Mouse (Mus musculus): Measurements from ENCODE around the gene Os9. TPM values are rescaled to one million over a fixed set of nuclear protein-coding genes. Genes with fewer than 3 reads are reported as not detected.

Os9 gene
- total and polyA plus RNA-seq, 2 experiments from 2014 or later = 119 to 128 TPM

DNA sequence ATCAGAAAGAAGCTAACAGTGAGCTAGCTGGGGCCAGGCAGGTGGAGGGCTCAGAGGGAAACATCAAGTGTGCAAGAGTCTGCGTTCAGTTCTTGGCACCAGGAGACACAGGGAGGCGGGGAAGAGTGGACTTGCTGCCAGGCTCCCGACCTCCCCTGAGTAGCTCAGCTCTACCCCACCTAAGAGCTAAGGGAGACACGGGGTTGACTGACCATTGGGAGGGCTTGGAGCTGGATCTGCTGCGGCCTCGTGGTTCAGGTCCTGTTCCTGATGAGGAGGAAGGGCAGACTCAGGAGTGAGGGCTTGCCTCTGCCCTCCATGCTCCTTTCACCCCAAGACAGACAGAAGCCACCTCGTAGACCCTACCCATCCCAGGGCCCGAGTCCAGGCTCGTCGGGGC lies 21.7 kb downstream of the Os9 start:
- Histone ChIP-seq H3K4me2 (ENCODE audit: low read depth, low read length) (no peak overlapping the region), H3K27ac (no peak overlapping the region), H3K4me1 (ENCODE audit: insufficient read depth, low read length) (peaks cover 6% of the 10 kb centered on the region; the same call in 1 of the 2 replicates), H3K36me3 (ENCODE audit: insufficient read depth, low read length) (peaks cover 31% of the 10 kb centered on the region), H3K9me3 (ENCODE audit: low read length) (no peaks in the 10 kb centered on the region), H3K27me3 (ENCODE audit: insufficient read depth, low read length) (no peaks in the 10 kb centered on the region), H3K9ac (replicated peaks; ENCODE audit: low read length) (no peak overlapping the region), H3K4me3 (ENCODE audit: low read length) (no peak overlapping the region)
- TF ChIP-seq CTCF (IDR thresholded peaks at IDR 0.05; ENCODE audit: low read depth) = no peak
- ATAC-seq (no peak), DNase-seq (ENCODE audit: low spot score) (no peak)
- WGBS = 83% methylated on average over 10 of the region's 10 CpGs

DNA sequence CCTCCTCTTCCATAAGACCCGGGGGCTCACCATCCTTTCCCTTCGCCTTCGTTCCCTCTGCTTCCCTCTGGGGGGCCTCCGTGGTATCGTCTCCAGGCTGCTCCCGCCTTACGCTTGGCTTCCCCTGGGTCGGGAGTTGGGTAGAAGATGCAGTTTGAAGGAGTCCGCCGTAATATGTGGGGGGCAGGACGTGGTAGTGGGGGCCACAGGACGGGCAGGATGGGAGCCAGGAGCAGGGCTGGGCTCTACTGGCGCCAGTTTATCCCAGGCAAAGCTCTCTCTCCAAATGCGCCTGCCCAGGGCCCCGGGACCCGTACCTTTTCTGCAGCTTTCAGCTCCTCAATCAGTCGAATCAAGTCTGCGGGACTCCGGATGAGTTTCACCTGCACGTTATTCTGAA lies 22.4 kb downstream of the Os9 start:
- ATAC-seq = no peak
- Histone ChIP-seq H3K36me3 (ENCODE audit: insufficient read depth, low read length) (peaks cover 31% of the 10 kb centered on the region), H3K4me1 (ENCODE audit: insufficient read depth, low read length) (peaks cover 6% of the 10 kb centered on the region; the same call in 1 of the 2 replicates), H3K9ac (replicated peaks; ENCODE audit: low read length) (no peak overlapping the region), H3K4me3 (ENCODE audit: low read length) (no peak overlapping the region), H3K27ac (no peak overlapping the region), H3K9me3 (ENCODE audit: low read length) (no peaks in the 10 kb centered on the region), H3K4me2 (ENCODE audit: low read depth, low read length) (no peak overlapping the region), H3K27me3 (ENCODE audit: insufficient read depth, low read length) (no peaks in the 10 kb centered on the region)
- TF ChIP-seq CTCF (IDR thresholded peaks at IDR 0.05; ENCODE audit: low read depth) = no peak
- 79% methylated on average over 20 of the region's 20 CpGs for WGBS
- DNase-seq (ENCODE audit: low spot score) = no peak

DNA sequence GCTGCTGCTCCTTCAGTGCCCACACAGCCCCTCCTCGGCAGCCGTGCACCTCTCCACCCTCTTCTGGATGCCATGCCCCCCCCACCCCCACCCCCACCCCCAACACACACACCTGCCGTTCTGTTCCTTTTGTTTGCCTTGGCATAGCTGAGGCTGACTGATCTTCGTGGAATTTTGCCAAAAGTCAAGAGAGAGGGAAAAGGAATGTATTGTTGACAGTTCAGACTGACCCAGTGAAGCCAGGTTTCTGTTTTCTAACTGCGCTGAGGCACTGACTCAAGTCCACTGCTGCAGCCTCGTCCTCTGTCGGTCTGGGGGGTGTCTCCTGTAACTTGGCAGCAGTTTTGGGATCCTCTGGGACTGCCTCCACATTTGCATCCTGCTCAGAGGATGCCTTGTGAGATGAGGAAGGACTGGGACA lies 26.5 kb downstream of the Os9 start:
- no peak overlapping the region for H3K4me2 ChIP-seq (ENCODE audit: low read depth, low read length)
- ATAC-seq (no peak), DNase-seq (ENCODE audit: low spot score) (peak; percentile 54)
- WGBS = 17% methylated on average over 7 of the region's 7 CpGs
- peaks cover 6% of the 10 kb centered on the region for H3K4me1 ChIP-seq (ENCODE audit: insufficient read depth, low read length)
- peak overlapping the region; percentile 60; the same call in 1 of the 2 replicates for H3K27ac ChIP-seq
- H3K27me3 ChIP-seq (ENCODE audit: insufficient read depth, low read length) = no peaks in the 10 kb centered on the region
- H3K9ac ChIP-seq (replicated peaks; ENCODE audit: low read length) = no peak overlapping the region
- H3K36me3 ChIP-seq (ENCODE audit: insufficient read depth, low read length) = peaks cover 27% of the 10 kb centered on the region
- H3K4me3 ChIP-seq (ENCODE audit: low read length) = no peak overlapping the region
- no peak for TF ChIP-seq CTCF (IDR thresholded peaks at IDR 0.05; ENCODE audit: low read depth)
- H3K9me3 ChIP-seq (ENCODE audit: low read length) = no peaks in the 10 kb centered on the region

DNA sequence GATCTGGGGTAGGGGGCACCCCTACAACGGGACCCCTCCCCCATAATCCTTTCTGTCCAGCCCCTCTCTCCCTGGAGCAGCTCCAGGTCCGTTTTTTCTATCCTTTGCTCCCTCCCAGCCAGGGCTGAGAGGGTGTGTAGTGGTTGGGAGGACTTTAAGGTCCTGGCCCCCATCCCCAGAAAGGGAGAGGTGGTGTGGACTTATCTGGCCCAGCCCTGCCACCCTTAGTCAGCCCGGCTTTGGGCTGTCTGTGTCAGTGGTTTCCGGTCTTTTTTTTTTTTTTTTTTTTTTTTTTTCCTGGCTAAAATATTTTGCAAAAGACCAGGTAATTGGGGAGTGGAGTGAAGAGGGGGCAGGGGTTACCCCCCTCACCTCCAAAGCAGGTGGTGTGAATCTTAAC lies 28.2 kb downstream of the Os9 start:
- DNase-seq (ENCODE audit: low spot score) (no peak), ATAC-seq (no peak)
- no peaks in the 10 kb centered on the region for H3K27me3 ChIP-seq (ENCODE audit: insufficient read depth, low read length)
- no peak for TF ChIP-seq CTCF (IDR thresholded peaks at IDR 0.05; ENCODE audit: low read depth)
- 56% methylated on average over 4 of the region's 4 CpGs for WGBS
- no peak overlapping the region for H3K4me2 ChIP-seq (ENCODE audit: low read depth, low read length)
- H3K9me3 ChIP-seq (ENCODE audit: low read length) = no peaks in the 10 kb centered on the region
- peaks cover 20% of the 10 kb centered on the region for H3K36me3 ChIP-seq (ENCODE audit: insufficient read depth, low read length)
- H3K4me3 ChIP-seq (ENCODE audit: low read length) = no peak overlapping the region
- H3K4me1 ChIP-seq (ENCODE audit: insufficient read depth, low read length) = peaks cover 6% of the 10 kb centered on the region
- no peak overlapping the region for H3K9ac ChIP-seq (replicated peaks; ENCODE audit: low read length)
- H3K27ac ChIP-seq = no peak overlapping the region

DNA sequence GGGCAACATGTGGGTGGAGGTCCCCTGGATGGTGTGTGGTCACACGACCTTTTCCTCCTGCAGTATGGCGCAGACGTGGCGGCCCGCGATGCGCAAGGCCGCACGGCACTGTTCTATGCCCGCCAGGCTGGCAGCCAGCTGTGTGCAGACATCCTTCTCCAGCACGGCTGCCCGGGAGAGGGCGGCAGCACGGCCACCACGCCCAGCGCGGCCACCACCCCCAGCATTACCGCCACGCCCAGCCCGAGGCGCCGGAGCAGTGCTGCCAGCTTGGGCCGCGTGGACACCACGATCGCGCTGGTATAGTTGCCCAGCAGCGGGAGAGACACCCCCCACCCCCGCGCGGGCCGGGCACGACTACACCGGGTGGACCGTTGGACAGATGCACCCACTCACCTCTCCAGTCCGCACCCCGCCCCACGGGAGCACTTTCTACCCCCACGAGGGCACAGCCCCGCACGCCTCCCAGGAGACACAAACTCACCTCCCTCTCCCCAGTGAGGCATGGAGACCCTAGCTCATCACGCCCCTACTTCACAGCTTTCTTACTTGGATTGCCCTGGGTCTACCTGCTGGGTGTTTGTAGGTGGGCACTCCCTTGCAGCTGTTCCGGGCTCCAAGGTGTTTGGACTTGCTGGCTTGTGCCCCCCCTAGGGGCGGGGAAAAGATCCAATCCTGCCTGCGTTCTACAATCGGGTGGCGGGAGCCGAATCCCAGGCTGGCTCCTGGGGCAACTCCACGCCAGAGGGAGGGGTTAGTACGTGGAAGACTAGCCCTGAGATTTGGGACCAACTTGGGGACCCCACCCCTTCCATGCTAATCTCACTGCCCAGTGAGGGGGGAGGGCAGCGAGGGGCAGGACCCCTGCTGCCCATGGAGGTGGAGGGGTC lies 29.2 kb downstream of the Os9 start:
- no peak; the same call in 1 of the 2 replicates for TF ChIP-seq CTCF (IDR thresholded peaks at IDR 0.05; ENCODE audit: low read depth)
- ATAC-seq = peak; percentile 33
- peak; percentile 57 for DNase-seq (ENCODE audit: low spot score)
- 10% methylated on average over 48 of the region's 51 CpGs for WGBS
- Histone ChIP-seq H3K9ac (replicated peaks; ENCODE audit: low read length) (peak overlapping the region; percentile 28; the same call in 1 of the 2 replicates), H3K27me3 (ENCODE audit: insufficient read depth, low read length) (no peaks in the 10 kb centered on the region), H3K27ac (0 out of 2 replicates have a peak overlapping the region, but pooled peaks have one; percentile 36), H3K9me3 (ENCODE audit: low read length) (no peaks in the 10 kb centered on the region), H3K4me3 (ENCODE audit: low read length) (peak overlapping the region; percentile 21), H3K36me3 (ENCODE audit: insufficient read depth, low read length) (peaks cover 17% of the 10 kb centered on the region; the same call in 1 of the 2 replicates), H3K4me2 (ENCODE audit: low read depth, low read length) (peak overlapping the region; percentile 49), H3K4me1 (ENCODE audit: insufficient read depth, low read length) (peaks cover 6% of the 10 kb centered on the region)

DNA sequence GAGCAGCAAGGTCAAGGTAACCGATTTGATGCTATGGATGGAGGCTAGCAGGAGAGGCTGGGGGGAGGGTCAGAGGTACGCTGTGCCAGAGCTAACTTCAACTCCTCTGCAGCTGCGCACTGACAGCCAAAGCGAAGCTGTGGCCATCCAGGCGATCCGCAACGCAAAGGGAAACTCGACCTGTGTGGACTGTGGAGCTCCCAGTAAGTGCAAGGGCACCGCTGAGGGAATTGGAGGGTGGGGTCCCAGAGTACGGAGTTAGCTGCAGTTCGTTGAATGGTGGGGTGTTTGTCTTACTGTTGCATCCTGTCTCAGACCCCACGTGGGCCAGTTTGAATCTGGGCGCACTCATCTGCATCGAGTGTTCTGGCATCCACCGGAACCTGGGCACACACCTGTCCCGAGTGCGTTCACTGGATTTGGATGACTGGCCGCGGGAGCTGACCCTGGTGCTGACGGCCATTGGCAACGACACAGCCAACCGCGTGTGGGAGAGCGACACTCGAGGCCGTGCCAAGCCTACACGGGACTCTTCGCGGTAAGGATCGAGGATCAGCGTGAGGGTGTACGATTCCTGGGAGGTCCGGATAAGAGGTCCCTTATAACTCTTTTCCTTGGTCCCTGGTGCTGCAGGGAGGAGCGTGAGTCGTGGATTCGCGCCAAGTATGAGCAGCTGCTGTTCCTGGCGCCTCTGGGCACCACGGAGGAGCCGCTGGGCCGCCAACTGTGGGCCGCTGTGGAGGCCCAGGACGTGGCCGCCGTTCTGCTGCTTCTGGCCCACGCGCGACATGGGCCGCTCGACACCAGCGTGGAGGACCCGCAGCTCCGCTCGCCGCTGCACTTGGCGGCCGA lies 30.1 kb downstream of the Os9 start:
- TF ChIP-seq CTCF (IDR thresholded peaks at IDR 0.05; ENCODE audit: low read depth) = no peak
- WGBS = 12% methylated on average over 57 of the region's 57 CpGs
- Histone ChIP-seq H3K9ac (replicated peaks; ENCODE audit: low read length) (peak overlapping the region; percentile 28; the same call in 1 of the 2 replicates), H3K27ac (peak overlapping the region; percentile 36; the same call in 1 of the 2 replicates), H3K4me3 (ENCODE audit: low read length) (peak overlapping the region; percentile 21), H3K36me3 (ENCODE audit: insufficient read depth, low read length) (peaks cover 10% of the 10 kb centered on the region; the same call in 1 of the 2 replicates), H3K9me3 (ENCODE audit: low read length) (no peaks in the 10 kb centered on the region), H3K4me2 (ENCODE audit: low read depth, low read length) (peak overlapping the region; percentile 49), H3K27me3 (ENCODE audit: insufficient read depth, low read length) (no peaks in the 10 kb centered on the region), H3K4me1 (ENCODE audit: insufficient read depth, low read length) (peaks cover 6% of the 10 kb centered on the region)
- ATAC-seq (0 out of 2 replicates have a peak, but pooled peaks have one; percentile 2), DNase-seq (ENCODE audit: low spot score) (peak; percentile 67)
